Mouse (Mus musculus) midbrain, embryonic 13.5 days (tissue): ENCODE measurements around the gene Ccp110. TPM values are rescaled to one million over a fixed set of nuclear protein-coding genes. Genes with fewer than 3 reads are reported as not detected.

Experiments
- ATAC-seq: fragments of 200-750 bp; cut with Nextera tagmentation; 2 replicates; pipeline ENCODE4 v1.8.0; 2017; ENCODE audit warnings: mild to moderate bottlenecking, moderate TSS enrichment, moderate library complexity
- H3K27ac ChIP-seq: fragments of 300-500 bp; sonication (generic); 2 replicates; pipeline ENCODE4 v1.5.1; 2015; ENCODE audit warnings: inconsistent platforms, mild to moderate bottlenecking, moderate library complexity
- H3K27me3 ChIP-seq: fragments of 300-500 bp; sonication (generic); 2 replicates; pipeline ENCODE4 v1.6.1; 2015; ENCODE audit warnings: mild to moderate bottlenecking, inconsistent platforms
- H3K36me3 ChIP-seq: fragments of 300-500 bp; sonication (generic); 2 replicates; pipeline ENCODE4 v1.6.1; 2015; ENCODE audit warnings: mild to moderate bottlenecking, inconsistent platforms
- H3K4me1 ChIP-seq: fragments of 300-500 bp; sonication (generic); replicated peaks from 2 replicates; pipeline ENCODE4 v1.6.1; 2015; ENCODE audit warnings: inconsistent platforms
- H3K4me2 ChIP-seq: fragments of 300-500 bp; sonication (generic); replicated peaks from 2 replicates; pipeline ENCODE4 v1.6.1; 2015; ENCODE audit warnings: moderate library complexity, mild to moderate bottlenecking, inconsistent platforms
- H3K4me3 ChIP-seq: fragments of 300-500 bp; sonication (generic); replicated peaks from 2 replicates; pipeline ENCODE4 v1.5.1; 2015; ENCODE audit warnings: mild to moderate bottlenecking, inconsistent platforms
- H3K9ac ChIP-seq: fragments of 300-500 bp; sonication (generic); replicated peaks from 2 replicates; pipeline ENCODE4 v1.6.1; 2015; ENCODE audit warnings: mild to moderate bottlenecking, inconsistent platforms
- H3K9me3 ChIP-seq: fragments of 300-500 bp; sonication (generic); 2 replicates; pipeline ENCODE4 v1.6.1; 2016; ENCODE audit warnings: mild to moderate bottlenecking, inconsistent platforms
- WGBS: fragments of 180-500 bp; shearing (Covaris S2); methylation state at CpG from one replicate; pipeline ENCODE4 v1.1.7; 2015; 5-methylcytosine and 5-hydroxymethylcytosine counted together
- polyA plus RNA-seq: library from polyadenylated mRNA; unstranded; fragments of >200 nt; fragmentation: Nextera tagmentation; extraction: Ambion mirVana; gene quantifications from 2 replicates; pipeline ENCODE4 v1.2.1, GENCODE M21; 2015

The Ccp110 gene
- polyA plus RNA-seq, 1 experiment from 2014 or later = 37.4 TPM

DNA sequence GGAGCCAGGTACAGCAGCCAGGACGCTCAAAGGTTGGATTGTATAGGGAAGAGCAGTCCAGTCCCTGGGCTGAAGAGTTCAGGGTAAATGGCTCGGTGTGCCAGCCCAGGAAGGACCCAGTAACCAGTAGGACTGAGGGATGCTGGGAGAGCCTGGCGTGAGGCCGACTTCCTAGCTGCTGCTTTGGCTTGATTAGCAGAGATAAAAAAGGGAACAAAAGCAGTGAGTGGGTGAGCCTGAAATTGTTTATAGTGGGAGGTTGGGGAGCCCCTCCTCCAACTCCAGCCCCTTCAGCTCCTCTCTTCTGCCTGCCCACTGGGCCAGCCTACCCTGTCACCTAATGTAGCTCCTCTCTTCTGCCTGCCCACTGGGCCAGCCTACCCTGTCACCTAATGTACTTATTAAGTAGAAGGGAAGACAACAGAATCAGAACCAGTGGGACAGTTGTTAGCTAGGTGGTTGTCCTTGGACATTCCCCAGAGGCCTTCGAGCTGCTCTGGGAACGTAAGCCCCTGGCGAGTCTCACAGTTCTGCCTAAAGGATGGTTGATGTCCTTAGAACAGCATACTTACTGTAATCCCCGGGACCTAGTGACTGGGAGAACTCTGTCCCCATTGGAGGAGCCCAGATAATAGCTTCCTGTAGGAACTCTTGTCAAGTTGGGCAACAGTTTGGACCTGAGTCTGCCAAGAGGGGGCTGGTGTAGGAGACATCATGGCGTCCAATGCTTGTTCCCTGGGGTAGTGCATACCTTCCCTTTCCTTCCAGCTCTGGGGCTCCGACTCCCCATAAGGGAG, 65.4 kb downstream of the Ccp110 start:
- peaks cover 11% of the 10 kb centered on the region; the same call in 1 of the 2 replicates for H3K4me1 ChIP-seq
- H3K36me3 ChIP-seq = peaks cover 82% of the 10 kb centered on the region
- H3K9ac ChIP-seq = no peak overlapping the region
- H3K9me3 ChIP-seq = no peaks in the 10 kb centered on the region
- WGBS = 89% methylated on average over 10 of the region's 10 CpGs
- no peak overlapping the region for H3K4me3 ChIP-seq
- H3K27ac ChIP-seq = no peak overlapping the region
- no peaks in the 10 kb centered on the region for H3K27me3 ChIP-seq
- no peak overlapping the region for H3K4me2 ChIP-seq
- no peak for ATAC-seq

DNA sequence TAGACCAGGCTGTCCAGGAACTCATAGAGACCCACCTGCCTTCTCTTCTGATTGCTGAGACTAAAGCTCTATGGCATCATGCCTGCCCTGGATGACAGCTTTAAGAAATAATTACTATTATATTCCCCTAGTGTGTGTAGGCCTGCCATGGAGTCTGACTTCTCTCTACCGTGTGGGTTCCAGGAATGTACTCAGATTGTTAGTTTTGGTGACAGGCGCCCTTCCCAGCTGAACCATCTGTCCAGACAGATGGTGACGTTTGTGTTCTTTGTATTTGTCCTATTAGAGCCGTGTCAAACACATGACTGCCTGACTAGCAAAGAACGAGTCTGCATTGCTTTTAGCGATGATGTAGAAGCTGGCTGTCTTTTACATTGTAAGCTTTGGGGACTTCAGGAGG, 66.2 kb downstream of the Ccp110 start:
- WGBS = 54% methylated on average over 6 of the region's 6 CpGs
- peak overlapping the region; percentile 44; the same call in 1 of the 2 replicates for H3K27ac ChIP-seq
- H3K36me3 ChIP-seq = peaks cover 82% of the 10 kb centered on the region
- H3K4me1 ChIP-seq = peaks cover 11% of the 10 kb centered on the region; the same call in 1 of the 2 replicates
- H3K4me2 ChIP-seq = no peak overlapping the region
- H3K9me3 ChIP-seq = no peaks in the 10 kb centered on the region
- ATAC-seq = peak; percentile 35; the same call in 1 of the 2 replicates
- no peaks in the 10 kb centered on the region for H3K27me3 ChIP-seq
- no peak overlapping the region for H3K9ac ChIP-seq
- no peak overlapping the region for H3K4me3 ChIP-seq

DNA sequence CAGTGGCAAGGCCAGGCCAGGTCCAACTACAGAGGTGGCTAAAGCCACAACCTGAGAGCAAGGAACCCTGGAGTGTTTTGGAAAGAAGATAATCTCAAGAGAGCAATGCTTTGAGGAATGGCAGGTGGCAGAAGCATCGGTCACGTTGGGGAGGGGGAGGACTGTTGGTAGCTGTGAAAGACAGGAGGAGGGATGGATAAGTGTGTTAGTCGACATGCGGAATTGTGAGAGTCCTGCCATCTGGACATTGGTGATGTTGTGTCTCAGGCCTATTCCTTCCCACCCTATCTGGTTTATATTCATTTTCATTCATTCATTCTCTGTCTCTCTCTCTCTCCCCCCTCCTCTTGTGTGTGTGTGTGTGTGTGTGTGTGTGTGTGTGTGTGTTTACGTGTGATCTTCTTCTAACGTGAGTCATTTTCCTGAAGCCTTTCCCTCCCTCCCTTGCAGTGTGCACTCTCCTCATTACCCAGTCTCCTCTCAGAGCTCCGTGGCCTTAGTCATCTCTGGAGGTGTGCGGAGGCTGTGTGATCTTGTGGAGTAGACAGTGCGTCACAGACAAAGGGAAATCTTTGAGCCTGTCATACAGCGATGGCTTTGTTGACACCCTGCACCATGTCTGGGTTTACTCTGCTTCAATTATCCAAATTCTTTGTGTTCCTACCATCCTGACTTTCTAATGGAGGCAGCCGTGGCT, 71.1 kb downstream of the Ccp110 start:
- H3K4me1 ChIP-seq = 0 out of 2 replicates have a peak, but pooled peaks cover 4% of the 10 kb centered on the region
- no peak for ATAC-seq
- peaks cover 67% of the 10 kb centered on the region for H3K36me3 ChIP-seq
- H3K4me3 ChIP-seq = no peak overlapping the region
- WGBS = 85% methylated on average over 11 of the region's 11 CpGs
- H3K9ac ChIP-seq = no peak overlapping the region
- H3K9me3 ChIP-seq = no peaks in the 10 kb centered on the region
- no peaks in the 10 kb centered on the region for H3K27me3 ChIP-seq
- no peak overlapping the region for H3K4me2 ChIP-seq
- no peak overlapping the region for H3K27ac ChIP-seq

DNA sequence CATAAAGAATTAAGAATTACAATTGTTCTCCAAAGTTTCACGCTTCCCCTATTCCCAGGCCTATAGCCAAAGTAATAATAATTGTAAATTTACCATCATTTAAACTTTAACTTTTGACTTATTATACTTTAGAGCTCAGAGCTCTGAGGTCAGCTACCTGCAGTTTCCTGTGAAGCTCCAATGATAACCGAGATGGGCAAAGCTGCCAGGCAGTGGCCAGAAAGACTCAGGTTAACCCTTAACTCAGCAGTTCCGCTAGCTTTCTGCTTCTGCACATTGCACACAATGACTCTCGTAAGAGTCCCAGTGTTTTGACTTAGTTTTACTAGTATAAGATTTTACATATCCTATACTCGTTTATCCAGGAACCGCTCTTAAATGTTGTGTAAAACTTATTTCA, 73.7 kb downstream of the Ccp110 start:
- WGBS = 80% methylated on average over 6 of the region's 6 CpGs
- Histone ChIP-seq H3K4me1 (no peaks in the 10 kb centered on the region), H3K4me2 (no peak overlapping the region), H3K27me3 (no peaks in the 10 kb centered on the region), H3K27ac (no peak overlapping the region), H3K9ac (no peak overlapping the region), H3K9me3 (no peaks in the 10 kb centered on the region), H3K36me3 (peaks cover 59% of the 10 kb centered on the region), H3K4me3 (no peak overlapping the region)
- ATAC-seq = no peak

Other genes with a start within 250 kb of the Ccp110 start
- 0.75 and 0.79 TPM in 2 replicates for gene Itpripl2, start 220.6 kb upstream of the Ccp110 start, polyA plus RNA-seq
- 98.8 and 110 TPM in 2 replicates for gene Coq7, start 179.2 kb upstream of the Ccp110 start, polyA plus RNA-seq
- 6.2 and 6.4 TPM in 2 replicates for gene Tmc7, start 127.8 kb upstream of the Ccp110 start, polyA plus RNA-seq
- 0.22 and 0.28 TPM in 2 replicates for gene Tmc5, start 115.3 kb upstream of the Ccp110 start, polyA plus RNA-seq
- 138 and 140 TPM in 2 replicates for gene Gde1, start 6.8 kb upstream of the Ccp110 start, polyA plus RNA-seq
- gene Vps35l, start 27.7 kb downstream of the Ccp110 start, polyA plus RNA-seq = 94.0 and 97.5 TPM in 2 replicates
- gene Iqck, start 143.2 kb downstream of the Ccp110 start, polyA plus RNA-seq = 3.5 and 4.1 TPM in 2 replicates
- 105 and 113 TPM in 2 replicates for gene Knop1, start 143.7 kb downstream of the Ccp110 start, polyA plus RNA-seq